Mouse (Mus musculus): ENCODE data around the gene Capsl.

DNA sequence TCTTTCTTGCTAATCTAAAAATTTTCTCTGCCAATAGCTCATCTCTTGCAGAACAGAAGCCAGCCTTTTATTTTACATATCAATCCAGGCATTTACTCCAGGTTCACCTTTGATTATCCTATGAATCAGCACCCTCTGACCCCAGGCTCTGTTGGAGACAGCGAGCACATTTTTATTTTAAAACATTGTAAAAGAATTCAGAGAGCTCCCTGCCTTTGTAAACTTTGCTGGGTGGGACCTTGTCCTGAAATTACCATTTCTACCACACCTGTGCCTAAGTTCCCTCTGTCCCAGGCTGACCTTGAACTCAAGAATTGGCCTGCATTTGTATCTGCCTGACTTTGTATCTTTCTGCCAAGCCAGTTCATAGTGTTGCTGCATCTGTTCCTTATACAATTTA, 17.0 kb downstream of the Capsl start:
- TF ChIP-seq POLR2A (IDR thresholded peaks at IDR 0.05; ENCODE audit: insufficient read depth, low read depth, low read length) (no peak), CTCF (IDR thresholded peaks at IDR 0.05; ENCODE audit: insufficient read depth, low read depth, low read length) (no peak)
